Mouse (Mus musculus): Measurements from ENCODE around the gene Siae.
A peak's percentile ranks its signal among the peaks of the same experiment; 100 is the strongest.

Gene Siae

GRCm38 (mm10) chr9:37675287-37675686, 119.8 kb downstream of the Siae start:
- TF ChIP-seq POU5F1 (IDR thresholded peaks at IDR 0.05; ENCODE audit: borderline replicate concordance, low read length) (no peak), NANOG (IDR thresholded peaks at IDR 0.05; ENCODE audit: borderline replicate concordance, low read length) (no peak), CTCF (conservative IDR thresholded peaks at IDR 0.05; ENCODE audit: low read length) (no peak)

GRCm38 (mm10) chr9:37681123-37681522, 125.6 kb downstream of the Siae start:
- Histone ChIP-seq H3K4me3 (replicated peaks; ENCODE audit: low read length) (no peak overlapping the region), H3K36me3 (ENCODE audit: insufficient read depth, low read length) (no peaks in the 10 kb centered on the region), H3K9me3 (ENCODE audit: low read length) (no peaks in the 10 kb centered on the region), H3K4me1 (replicated peaks; ENCODE audit: low read depth, low read length) (no peaks in the 10 kb centered on the region), H3K27me3 (ENCODE audit: insufficient read depth, low read length) (no peaks in the 10 kb centered on the region)
- TF ChIP-seq NANOG (IDR thresholded peaks at IDR 0.05; ENCODE audit: borderline replicate concordance, low read length): no peak
- TF ChIP-seq CTCF (conservative IDR thresholded peaks at IDR 0.05; ENCODE audit: low read length): no peak
- TF ChIP-seq POU5F1 (IDR thresholded peaks at IDR 0.05; ENCODE audit: borderline replicate concordance, low read length): no peak

More at GRCm38 (mm10) chr9:37675287-37675686, 119.8 kb downstream of the Siae start:
- H3K27me3 ChIP-seq (ENCODE audit: insufficient read depth, low read length): no peaks in the 10 kb centered on the region
- no peaks in the 10 kb centered on the region for H3K9me3 ChIP-seq (ENCODE audit: low read length)
- no peak overlapping the region for H3K4me3 ChIP-seq (replicated peaks; ENCODE audit: low read length)
- H3K36me3 ChIP-seq (ENCODE audit: insufficient read depth, low read length): no peaks in the 10 kb centered on the region
- H3K4me1 ChIP-seq (replicated peaks; ENCODE audit: low read depth, low read length): no peaks in the 10 kb centered on the region

- Histone ChIP-seq H3K4me1 (replicated peaks; ENCODE audit: low read depth, low read length) (no peaks in the 10 kb centered on the region), H3K27me3 (ENCODE audit: insufficient read depth, low read length) (no peaks in the 10 kb centered on the region), H3K4me3 (replicated peaks; ENCODE audit: low read length) (no peak overlapping the region), H3K9me3 (ENCODE audit: low read length) (no peaks in the 10 kb centered on the region), H3K36me3 (ENCODE audit: insufficient read depth, low read length) (no peaks in the 10 kb centered on the region)
- TF ChIP-seq CTCF (conservative IDR thresholded peaks at IDR 0.05; ENCODE audit: low read length): no peak
- no peak for TF ChIP-seq POU5F1 (IDR thresholded peaks at IDR 0.05; ENCODE audit: borderline replicate concordance, low read length)
- no peak for TF ChIP-seq NANOG (IDR thresholded peaks at IDR 0.05; ENCODE audit: borderline replicate concordance, low read length)
Measured at GRCm38 (mm10) chr9:37687288-37687940, 131.9 kb downstream of the Siae start.

GRCm38 (mm10) chr9:37687941-37688303, 132.4 kb downstream of the Siae start:
- Histone ChIP-seq H3K4me1 (replicated peaks; ENCODE audit: low read depth, low read length) (no peaks in the 10 kb centered on the region), H3K27me3 (ENCODE audit: insufficient read depth, low read length) (no peaks in the 10 kb centered on the region), H3K9me3 (ENCODE audit: low read length) (no peaks in the 10 kb centered on the region), H3K4me3 (replicated peaks; ENCODE audit: low read length) (no peak overlapping the region), H3K36me3 (ENCODE audit: insufficient read depth, low read length) (no peaks in the 10 kb centered on the region)
- TF ChIP-seq CTCF (conservative IDR thresholded peaks at IDR 0.05; ENCODE audit: low read length): 0 out of 2 replicates have a peak, but pooled peaks have one; percentile 3
- TF ChIP-seq NANOG (IDR thresholded peaks at IDR 0.05; ENCODE audit: borderline replicate concordance, low read length): no peak
- TF ChIP-seq POU5F1 (IDR thresholded peaks at IDR 0.05; ENCODE audit: borderline replicate concordance, low read length): no peak

- no peaks in the 10 kb centered on the region for H3K36me3 ChIP-seq (ENCODE audit: insufficient read depth, low read length)
- H3K4me3 ChIP-seq (replicated peaks; ENCODE audit: low read length): no peak overlapping the region
- H3K9me3 ChIP-seq (ENCODE audit: low read length): no peaks in the 10 kb centered on the region
- H3K27me3 ChIP-seq (ENCODE audit: insufficient read depth, low read length): no peaks in the 10 kb centered on the region
- H3K4me1 ChIP-seq (replicated peaks; ENCODE audit: low read depth, low read length): no peaks in the 10 kb centered on the region
- peak; percentile 36 for TF ChIP-seq CTCF (conservative IDR thresholded peaks at IDR 0.05; ENCODE audit: low read length)
- no peak for TF ChIP-seq POU5F1 (IDR thresholded peaks at IDR 0.05; ENCODE audit: borderline replicate concordance, low read length)
Measured at GRCm38 (mm10) chr9:37689970-37690686, 134.6 kb downstream of the Siae start.

All from E14TG2a.4 (cell line).